Mouse (Mus musculus) erythroblast, embryonic 14.5 days (primary cell): Measurements from ENCODE around the gene Mepe. TPM values are rescaled to one million over a fixed set of nuclear protein-coding genes. Genes with fewer than 3 reads are reported as not detected.

ENCODE experiments used
- H3K27me3 ChIP-seq: 2 replicates; pipeline ENCODE4 v1.6.1; 2012; ENCODE audit warnings: inconsistent platforms; ENCODE audit not compliant: control insufficient read depth
- H3K36me3 ChIP-seq: 2 replicates; pipeline ENCODE4 v1.6.1; 2012; ENCODE audit warnings: mild to moderate bottlenecking, inconsistent platforms; ENCODE audit not compliant: control insufficient read depth
- H3K4me1 ChIP-seq: 2 replicates; pipeline ENCODE4 v1.6.1; 2012; ENCODE audit warnings: inconsistent platforms; ENCODE audit not compliant: control insufficient read depth
- H3K4me3 ChIP-seq: replicated peaks from 2 replicates; pipeline ENCODE3; 2012; ENCODE audit warnings: moderate library complexity, mild to moderate bottlenecking, inconsistent platforms
- H3K9me3 ChIP-seq: 2 replicates; pipeline ENCODE4 v1.6.1; 2012; ENCODE audit warnings: low read length, inconsistent platforms, mixed read lengths; ENCODE audit not compliant: control insufficient read depth
- GATA1 ChIP-seq: IDR thresholded peaks from 2 replicates; pipeline ENCODE4 v1.6.1; 2012; ENCODE audit warnings: low read length, inconsistent platforms, mixed read lengths
- TAL1 ChIP-seq: IDR thresholded peaks from 3 replicates; pipeline ENCODE4 v1.6.1; 2012; ENCODE audit warnings: low read length, inconsistent platforms, mixed read lengths
- polyA plus RNA-seq: library from polyadenylated mRNA; stranded (reverse); fragments of >175 nt; gene quantifications from 2 replicates; pipeline ENCODE4 v1.2.3, GENCODE M21; 2012

The Mepe gene
- polyA plus RNA-seq, 1 experiment = not detected

- Histone ChIP-seq H3K4me1 (no peaks in the 10 kb centered on the region), H3K4me3 (no peak overlapping the region), H3K9me3 (peaks cover 2% of the 10 kb centered on the region; the same call in 1 of the 2 replicates), H3K36me3 (no peaks in the 10 kb centered on the region), H3K27me3 (no peaks in the 10 kb centered on the region)
- TF ChIP-seq TAL1 (no peak), GATA1 (no peak)
These were observed 19.6 kb downstream of the Mepe start for GRCm38 (mm10) chr5:104344526-104345240.

DNA sequence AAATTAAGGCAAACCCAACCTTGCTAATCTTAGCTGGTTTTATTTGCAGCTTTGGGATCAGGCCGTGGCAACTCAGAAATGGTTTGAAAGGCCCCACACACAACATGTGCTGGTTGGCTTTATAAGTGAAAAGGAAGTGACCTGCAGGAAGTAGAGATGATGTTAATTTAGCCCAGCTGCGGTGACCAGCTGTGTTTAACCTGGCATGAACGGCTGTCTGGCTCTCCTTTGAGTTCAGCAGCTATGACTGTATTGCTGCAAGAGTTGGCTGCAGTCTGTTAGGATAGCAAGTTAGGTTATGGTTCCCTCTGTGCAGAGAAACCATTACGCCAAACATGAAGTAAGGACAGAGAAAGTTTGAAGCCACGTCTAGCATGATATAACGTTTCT, 20.1 kb downstream of the Mepe start:
- TF ChIP-seq TAL1 (no peak), GATA1 (no peak)
- Histone ChIP-seq H3K4me1 (no peaks in the 10 kb centered on the region), H3K27me3 (no peaks in the 10 kb centered on the region), H3K4me3 (no peak overlapping the region), H3K36me3 (no peaks in the 10 kb centered on the region), H3K9me3 (peaks cover 2% of the 10 kb centered on the region; the same call in 1 of the 2 replicates)

- Histone ChIP-seq H3K4me3 (no peak overlapping the region), H3K9me3 (peaks cover 2% of the 10 kb centered on the region; the same call in 1 of the 2 replicates), H3K4me1 (no peaks in the 10 kb centered on the region), H3K36me3 (no peaks in the 10 kb centered on the region), H3K27me3 (no peaks in the 10 kb centered on the region)
- TF ChIP-seq GATA1 (no peak), TAL1 (no peak)
These were observed 25.9 kb downstream of the Mepe start for GRCm38 (mm10) chr5:104351041-104351440.

GRCm38 (mm10) chr5:104351874-104352273, 26.7 kb downstream of the Mepe start:
- TF ChIP-seq GATA1 (no peak), TAL1 (no peak)

GRCm38 (mm10) chr5:104357575-104357974, 32.4 kb downstream of the Mepe start:
- Histone ChIP-seq H3K27me3 (no peaks in the 10 kb centered on the region), H3K9me3 (peaks cover 15% of the 10 kb centered on the region), H3K4me1 (no peaks in the 10 kb centered on the region), H3K4me3 (no peak overlapping the region), H3K36me3 (no peaks in the 10 kb centered on the region)
- no peak for TF ChIP-seq GATA1
- no peak for TF ChIP-seq TAL1

More at GRCm38 (mm10) chr5:104351874-104352273, 26.7 kb downstream of the Mepe start:
- no peaks in the 10 kb centered on the region for H3K4me1 ChIP-seq
- no peaks in the 10 kb centered on the region for H3K36me3 ChIP-seq
- peaks cover 2% of the 10 kb centered on the region; the same call in 1 of the 2 replicates for H3K9me3 ChIP-seq
- no peaks in the 10 kb centered on the region for H3K27me3 ChIP-seq
- H3K4me3 ChIP-seq = no peak overlapping the region

GRCm38 (mm10) chr5:104358592-104358991, 33.5 kb downstream of the Mepe start:
- no peak overlapping the region for H3K4me3 ChIP-seq
- no peak for TF ChIP-seq GATA1
- TF ChIP-seq TAL1 = no peak
- H3K9me3 ChIP-seq = peaks cover 15% of the 10 kb centered on the region
- no peaks in the 10 kb centered on the region for H3K27me3 ChIP-seq
- H3K36me3 ChIP-seq = no peaks in the 10 kb centered on the region
- no peaks in the 10 kb centered on the region for H3K4me1 ChIP-seq

DNA sequence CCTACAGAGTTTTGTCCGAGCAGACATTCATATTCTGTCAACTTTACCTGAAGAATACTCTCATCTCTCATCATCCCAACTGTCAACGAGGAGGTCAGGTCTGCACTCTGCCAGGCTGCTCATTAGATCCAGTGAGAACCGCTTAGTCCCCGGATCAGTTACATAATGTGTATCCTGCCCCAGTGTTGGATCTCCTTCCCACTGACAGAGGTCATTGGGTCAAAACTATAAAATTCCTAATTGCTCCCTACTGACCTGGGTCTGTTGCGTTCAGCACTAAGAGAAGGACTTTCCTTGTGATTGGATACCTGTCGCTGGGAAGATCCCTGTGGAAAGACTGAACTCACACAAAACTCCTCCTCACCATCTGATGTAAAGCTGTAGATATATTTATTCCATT, 34.1 kb downstream of the Mepe start:
- no peaks in the 10 kb centered on the region for H3K27me3 ChIP-seq
- H3K4me1 ChIP-seq = no peaks in the 10 kb centered on the region
- TF ChIP-seq GATA1 (no peak), TAL1 (no peak)
- H3K9me3 ChIP-seq = peaks cover 15% of the 10 kb centered on the region
- no peaks in the 10 kb centered on the region for H3K36me3 ChIP-seq
- H3K4me3 ChIP-seq = no peak overlapping the region

DNA sequence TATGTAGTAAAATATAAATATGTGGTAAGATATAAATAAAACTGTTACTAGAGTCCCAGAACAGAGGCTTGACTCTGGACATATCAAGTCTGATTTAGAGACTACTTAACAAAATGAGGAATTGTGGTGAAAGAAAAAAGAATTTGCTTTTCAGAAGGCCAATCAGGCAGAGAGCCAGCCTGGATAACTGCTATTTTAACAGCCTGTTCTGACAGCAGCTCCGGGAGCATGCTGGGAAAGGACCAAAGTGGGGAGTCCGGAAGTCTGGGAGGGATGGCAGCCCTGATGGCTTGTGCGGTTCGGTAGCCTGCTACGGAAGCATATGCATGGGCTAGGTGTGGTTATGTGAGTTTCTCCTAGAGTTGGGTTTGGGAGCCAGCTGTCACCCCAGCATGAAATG, 45.5 kb downstream of the Mepe start:
- H3K9me3 ChIP-seq = peaks cover 17% of the 10 kb centered on the region
- no peak overlapping the region for H3K4me3 ChIP-seq
- no peaks in the 10 kb centered on the region for H3K36me3 ChIP-seq
- H3K4me1 ChIP-seq = no peaks in the 10 kb centered on the region
- TF ChIP-seq TAL1 (no peak), GATA1 (no peak)
- H3K27me3 ChIP-seq = no peaks in the 10 kb centered on the region

DNA sequence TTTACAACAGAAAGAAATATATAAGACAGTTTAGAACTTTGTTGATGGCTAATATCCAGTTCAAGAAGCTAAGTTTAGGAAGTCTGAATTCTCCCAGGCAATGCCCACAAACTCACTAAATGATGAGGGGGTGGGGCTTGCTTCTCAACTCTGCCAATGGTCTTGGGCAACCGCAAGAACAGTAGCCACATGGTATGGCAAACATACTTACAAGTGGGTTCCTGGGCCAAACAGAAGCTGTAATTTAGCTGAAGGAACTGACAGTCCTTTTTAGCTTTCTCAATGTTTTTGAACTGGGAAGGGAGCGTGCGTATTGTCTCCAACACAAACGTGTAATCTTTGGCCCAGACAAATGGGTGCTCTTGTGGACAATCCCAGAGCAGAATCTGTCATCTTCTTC, 46.2 kb downstream of the Mepe start:
- H3K36me3 ChIP-seq = no peaks in the 10 kb centered on the region
- H3K9me3 ChIP-seq = peaks cover 17% of the 10 kb centered on the region
- TF ChIP-seq TAL1 = no peak
- no peak for TF ChIP-seq GATA1
- H3K27me3 ChIP-seq = no peaks in the 10 kb centered on the region
- no peak overlapping the region for H3K4me3 ChIP-seq
- H3K4me1 ChIP-seq = no peaks in the 10 kb centered on the region
